Mouse (Mus musculus): ENCODE measurements at regions not wholly inside any gene's neighbourhood (a gene's known extent, or its start where the extent isn't known, plus 50 kb on each side); places are given as distances from the start of the nearest gene placed in this dataset.

- DNase-seq: no peak
These were observed 255.9 kb downstream of the Prdm2 start for GRCm38 (mm10) chr4:142956832-142957429.

- DNase-seq: no peak
These were observed 256.4 kb downstream of the Prdm2 start for GRCm38 (mm10) chr4:142956376-142956775.

GRCm38 (mm10) chr4:142953724-142954123, 259.1 kb downstream of the Prdm2 start:
- DNase-seq: no peak

- no peak for DNase-seq
These were observed 259.9 kb downstream of the Prdm2 start for GRCm38 (mm10) chr4:142952879-142953278.

- DNase-seq: no peak
These were observed 265.1 kb downstream of the Prdm2 start for GRCm38 (mm10) chr4:142947673-142948072.

GRCm38 (mm10) chr4:142933627-142934026, 279.2 kb downstream of the Prdm2 start:
- DNase-seq: no peak

GRCm38 (mm10) chr4:142929245-142929644, 283.6 kb downstream of the Prdm2 start:
- DNase-seq: no peak

GRCm38 (mm10) chr4:142927328-142928108, 285.3 kb downstream of the Prdm2 start:
- no peak for DNase-seq

GRCm38 (mm10) chr4:142925111-142925510, 287.7 kb downstream of the Prdm2 start:
- no peak for DNase-seq

GRCm38 (mm10) chr4:142909355-142909947, 303.3 kb downstream of the Prdm2 start:
- no peak for DNase-seq

- no peak for DNase-seq
These were observed 304.0 kb downstream of the Prdm2 start for GRCm38 (mm10) chr4:142908782-142909181.

- no peak for DNase-seq
These were observed 309.3 kb downstream of the Prdm2 start for GRCm38 (mm10) chr4:142903356-142904032.

GRCm38 (mm10) chr4:142900792-142901191, 312.0 kb downstream of the Prdm2 start:
- DNase-seq: no peak

- DNase-seq: no peak
These were observed 313.8 kb downstream of the Prdm2 start for GRCm38 (mm10) chr4:142898994-142899393.

GRCm38 (mm10) chr4:142890711-142891110, 322.1 kb downstream of the Prdm2 start:
- no peak for DNase-seq

- no peak for DNase-seq
These were observed 323.9 kb downstream of the Prdm2 start for GRCm38 (mm10) chr4:142888891-142889290.

- no peak for DNase-seq
These were observed 324.9 kb downstream of the Prdm2 start for GRCm38 (mm10) chr4:142887876-142888275.

- no peak for DNase-seq
These were observed 332.5 kb downstream of the Prdm2 start for GRCm38 (mm10) chr4:142880323-142880759.

GRCm38 (mm10) chr4:142876151-142876550, 336.6 kb downstream of the Prdm2 start:
- DNase-seq: no peak

GRCm38 (mm10) chr4:142875105-142875504, 337.7 kb downstream of the Prdm2 start:
- no peak for DNase-seq

GRCm38 (mm10) chr4:142866341-142866740, 346.5 kb downstream of the Prdm2 start:
- DNase-seq: no peak

GRCm38 (mm10) chr4:142865593-142865992, 347.2 kb downstream of the Prdm2 start:
- no peak for DNase-seq

GRCm38 (mm10) chr4:142863939-142864338, 348.9 kb downstream of the Prdm2 start:
- no peak for DNase-seq

All from thymus, postnatal 25 days (tissue).